Mouse (Mus musculus) left cerebral cortex, adult 18-20 months (tissue): ENCODE measurements around the gene Tpcn1. TPM values are rescaled to one million over a fixed set of nuclear protein-coding genes. Genes with fewer than 3 reads are reported as not detected.

Experiments
- DNase-seq, 2 experiments: peaks; one replicate each; pipeline ENCODE4 v3.0.0; 2021 to 2022; ENCODE audit warnings: low spot score in 2 of 2, mixed read lengths in 1 of 2
- total RNA-seq, 2 experiments: library from RNA; stranded (reverse); gene quantifications; 2 replicates each; pipeline ENCODE4 v1.2.3; 2021

The Tpcn1 gene
- total RNA-seq, 2 experiments from 2014 or later: 34.9 to 35.8 TPM

- peak in 1 of 2 experiments; percentile 26 for DNase-seq
Measured at GRCm38 (mm10) chr5:120490679-120491192, 97.7 kb downstream of the Tpcn1 start.

GRCm38 (mm10) chr5:120487844-120488243 lies 100.6 kb downstream of the Tpcn1 start:
- no peak for DNase-seq

Other genes with a start within 250 kb of the Tpcn1 start
- gene Lhx5, start 157.0 kb downstream of the Tpcn1 start, total RNA-seq: not detected
- gene Sdsl, start 115.9 kb downstream of the Tpcn1 start, total RNA-seq: 1 to 10 TPM; 7.9 to 8.6 TPM
- gene Sds, start 112.1 kb downstream of the Tpcn1 start, total RNA-seq: not detected
- 10 to 100 TPM; 54.5 to 57.2 TPM for gene Plbd2, start 85.0 kb downstream of the Tpcn1 start, total RNA-seq
- gene Slc8b1, start 77.5 kb downstream of the Tpcn1 start, total RNA-seq: 1 to 10 TPM; 5.8 to 8.1 TPM
- 1 to 10 TPM in 1 of 2 experiments, under 1 TPM in 1; 0.70 to 1.3 TPM for gene Iqcd, start 343 bp upstream of the Tpcn1 start, total RNA-seq
- 10 to 100 TPM; 28.7 to 31.0 TPM for gene Rita1, start 23.9 kb upstream of the Tpcn1 start, total RNA-seq
- 10 to 100 TPM; 34.0 to 41.6 TPM for gene Ddx54, start 24.1 kb upstream of the Tpcn1 start, total RNA-seq
- gene Cfap73, start 45.6 kb upstream of the Tpcn1 start, total RNA-seq: not detected
- gene Rasal1, start 60.1 kb upstream of the Tpcn1 start, total RNA-seq: 10 to 100 TPM; 70.5 to 83.0 TPM
- 10 to 100 TPM; 73.1 to 78.8 TPM for gene Dtx1, start 123.3 kb upstream of the Tpcn1 start, total RNA-seq
- under 1 TPM in 1 of 2 experiments, not detected in 1; 0.26 TPM for gene Oas2, start 161.2 kb upstream of the Tpcn1 start, total RNA-seq
- gene Oas3, start 189.0 kb upstream of the Tpcn1 start, total RNA-seq: not detected
- gene Oas1e, start 206.9 kb upstream of the Tpcn1 start, total RNA-seq: not detected
- gene Oas1c, start 223.8 kb upstream of the Tpcn1 start, total RNA-seq: under 1 TPM; 0.56 to 0.80 TPM